Mouse (Mus musculus) embryonic facial prominence, embryonic 11.5 days (tissue): ENCODE data around the gene Fdps. TPM values are rescaled to one million over a fixed set of nuclear protein-coding genes. Genes with fewer than 3 reads are reported as not detected.

Experiments used
- ATAC-seq: fragments of 200-750 bp; cut with Nextera tagmentation; replicated peaks from 2 replicates; pipeline ENCODE4 v1.8.0; 2017; ENCODE audit warnings: low read depth; ENCODE audit not compliant: insufficient number of reproducible peaks, low FRiP score, low TSS enrichment
- DNase-seq: peaks from one replicate; pipeline ENCODE4 v3.0.0-alpha.2; 2015; ENCODE audit warnings: low spot score
- H3K27ac ChIP-seq: fragments of 300-500 bp; sonication (generic); replicated peaks from 2 replicates; pipeline ENCODE4 v1.5.1; 2014; ENCODE audit warnings: mild to moderate bottlenecking, low read depth, low read length, control low read depth
- H3K27me3 ChIP-seq: fragments of 300-500 bp; sonication (generic); 2 replicates; pipeline ENCODE4 v1.6.1; 2014; ENCODE audit warnings: mild to moderate bottlenecking, low read length, moderate library complexity, mixed read lengths; ENCODE audit not compliant: control insufficient read depth, insufficient read depth
- H3K36me3 ChIP-seq: fragments of 300-500 bp; sonication (generic); replicated peaks from 2 replicates; pipeline ENCODE4 v1.6.1; 2014; ENCODE audit warnings: low read depth, mild to moderate bottlenecking, low read length, moderate library complexity, mixed read lengths; ENCODE audit not compliant: control insufficient read depth, insufficient read depth
- H3K4me1 ChIP-seq: fragments of 300-500 bp; sonication (generic); 2 replicates; pipeline ENCODE4 v1.6.1; 2014; ENCODE audit warnings: low read length, mixed read lengths; ENCODE audit not compliant: control insufficient read depth, insufficient read depth
- H3K4me2 ChIP-seq: fragments of 300-500 bp; sonication (generic); 2 replicates; pipeline ENCODE4 v1.6.1; 2014; ENCODE audit warnings: low read depth, mild to moderate bottlenecking, control low read depth, low read length, moderate library complexity
- H3K4me3 ChIP-seq: fragments of 300-500 bp; sonication (generic); 2 replicates; pipeline ENCODE4 v1.5.1; 2014; ENCODE audit warnings: low read depth, low read length, control low read depth
- H3K9ac ChIP-seq: fragments of 300-500 bp; sonication (generic); replicated peaks from 2 replicates; pipeline ENCODE4 v1.6.1; 2014; ENCODE audit warnings: mild to moderate bottlenecking, control low read depth, low read length
- H3K9me3 ChIP-seq: fragments of 300-500 bp; sonication (generic); replicated peaks from 2 replicates; pipeline ENCODE4 v1.6.1; 2016; ENCODE audit warnings: mild to moderate bottlenecking, low read length, inconsistent platforms, mixed read lengths; ENCODE audit not compliant: control insufficient read depth
- WGBS: fragments of 180-500 bp; shearing (Covaris S2); extraction: QIAGEN DNeasy Blood & Tissue Kit; methylation state at CpG from one replicate; pipeline ENCODE4 v1.1.7; 2014; 5-methylcytosine and 5-hydroxymethylcytosine counted together
- polyA plus RNA-seq: library from polyadenylated mRNA; unstranded; fragments of >200 nt; fragmentation: Nextera tagmentation; extraction: Ambion mirVana; gene quantifications from 2 replicates; pipeline ENCODE4 v1.2.1, GENCODE M21; 2014

Fdps gene
- polyA plus RNA-seq = 299 and 334 TPM in 2 replicates

GRCm38 (mm10) chr3:89101812-89102494 lies at the start of gene Fdps:
Gene Fdps (minus strand): TSS chr3:89101959.
- no peaks in the 10 kb centered on the region; the same call in 1 of the 2 replicates for H3K36me3 ChIP-seq
- H3K27ac ChIP-seq = peak within 1 kb of the TSS; percentile 35; the same call in 1 of the 2 replicates
- DNase-seq (peak; percentile 100), ATAC-seq (peak; percentile 97)
- WGBS = 0% methylated on average over 26 of the region's 26 CpGs
- H3K4me1 ChIP-seq = no peaks in the 10 kb centered on the region; the same call in 1 of the 2 replicates
- peak within 1 kb of the TSS; percentile 91 for H3K4me2 ChIP-seq
- peak within 1 kb of the TSS; percentile 84 for H3K4me3 ChIP-seq
- no peaks in the 10 kb centered on the region for H3K27me3 ChIP-seq
- H3K9ac ChIP-seq = peak within 1 kb of the TSS; percentile 70
- H3K9me3 ChIP-seq = no peaks in the 10 kb centered on the region

- H3K36me3 ChIP-seq = no peaks in the 10 kb centered on the region
- peaks cover 10% of the 10 kb centered on the region for H3K27me3 ChIP-seq
- no peak for ATAC-seq
- no peak overlapping the region for H3K4me3 ChIP-seq
- no peaks in the 10 kb centered on the region for H3K9me3 ChIP-seq
- H3K4me2 ChIP-seq = no peak overlapping the region
- no peak overlapping the region for H3K9ac ChIP-seq
- H3K4me1 ChIP-seq = peaks cover 4% of the 10 kb centered on the region
- whole genome bisulfite sequencing = 71% methylated on average over 14 of the region's 14 CpGs
- no peak for DNase-seq
- H3K27ac ChIP-seq = no peak overlapping the region
These were observed 46.8 kb upstream of the Fdps start for GRCm38 (mm10) chr3:89148567-89148966.

- DNase-seq (peak; percentile 29), ATAC-seq (peak; percentile 22; the same call in 1 of the 2 replicates)
- Histone ChIP-seq H3K36me3 (no peaks in the 10 kb centered on the region), H3K9me3 (no peaks in the 10 kb centered on the region), H3K4me1 (peaks cover 4% of the 10 kb centered on the region), H3K4me2 (peak overlapping the region; percentile 57), H3K27ac (no peak overlapping the region), H3K9ac (peak overlapping the region; percentile 18; the same call in 1 of the 2 replicates), H3K4me3 (peak overlapping the region; percentile 15), H3K27me3 (peaks cover 10% of the 10 kb centered on the region)
- 8% methylated on average over 15 of the region's 15 CpGs for WGBS
These were observed 46.2 kb upstream of the Fdps start for GRCm38 (mm10) chr3:89147979-89148311.

DNA sequence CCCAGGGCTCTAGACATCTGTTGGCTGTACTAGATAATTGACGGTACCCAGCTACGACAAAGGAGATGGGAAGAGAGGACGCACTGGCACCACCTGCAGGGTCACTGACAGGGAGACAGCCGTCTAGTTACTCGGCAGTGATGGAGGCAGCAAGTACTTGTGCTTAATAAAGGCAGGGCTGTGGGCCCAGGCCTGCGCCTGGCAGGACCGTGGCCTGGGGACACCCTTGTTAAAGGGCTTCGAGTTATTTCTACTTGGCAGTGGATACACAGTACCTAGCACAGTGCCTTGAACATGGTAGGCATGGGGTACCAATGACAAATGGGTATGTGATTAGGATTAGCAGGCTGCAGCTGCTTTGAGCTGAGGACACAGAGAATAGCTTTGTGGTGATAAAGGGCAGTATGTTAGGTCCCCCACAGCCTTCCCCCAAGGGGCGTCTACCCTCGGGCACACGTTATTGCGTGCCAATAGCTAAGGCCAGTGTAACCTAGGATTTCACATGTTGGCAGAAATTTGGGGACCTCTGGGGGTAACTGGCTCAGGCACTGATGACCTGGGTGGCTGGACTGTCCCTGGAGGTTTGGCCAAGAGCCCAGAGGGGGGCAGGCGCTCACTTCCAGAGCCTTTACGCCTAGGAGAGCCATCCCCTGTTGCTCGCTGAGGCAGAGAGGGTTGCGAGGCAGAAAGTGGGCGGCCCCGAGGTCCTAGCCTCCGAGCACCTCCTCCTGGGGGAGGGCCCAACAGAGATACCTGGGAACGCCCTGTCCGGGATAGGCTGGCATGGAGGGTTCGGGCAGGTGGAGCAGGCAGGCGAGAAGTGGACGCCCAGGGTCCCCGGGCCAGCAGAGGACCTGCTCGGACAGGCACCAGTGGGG lies 45.6 kb upstream of the Fdps start:
- Histone ChIP-seq H3K4me2 (peak overlapping the region; percentile 57), H3K9ac (peak overlapping the region; percentile 18; the same call in 1 of the 2 replicates), H3K4me3 (peak overlapping the region; percentile 15), H3K4me1 (peaks cover 4% of the 10 kb centered on the region), H3K36me3 (no peaks in the 10 kb centered on the region), H3K27me3 (peaks cover 10% of the 10 kb centered on the region), H3K27ac (no peak overlapping the region), H3K9me3 (no peaks in the 10 kb centered on the region)
- peak; percentile 72; the same call in 1 of the 2 replicates for ATAC-seq
- DNase-seq = peak; percentile 37
- 21% methylated on average over 26 of the region's 26 CpGs for WGBS

DNA sequence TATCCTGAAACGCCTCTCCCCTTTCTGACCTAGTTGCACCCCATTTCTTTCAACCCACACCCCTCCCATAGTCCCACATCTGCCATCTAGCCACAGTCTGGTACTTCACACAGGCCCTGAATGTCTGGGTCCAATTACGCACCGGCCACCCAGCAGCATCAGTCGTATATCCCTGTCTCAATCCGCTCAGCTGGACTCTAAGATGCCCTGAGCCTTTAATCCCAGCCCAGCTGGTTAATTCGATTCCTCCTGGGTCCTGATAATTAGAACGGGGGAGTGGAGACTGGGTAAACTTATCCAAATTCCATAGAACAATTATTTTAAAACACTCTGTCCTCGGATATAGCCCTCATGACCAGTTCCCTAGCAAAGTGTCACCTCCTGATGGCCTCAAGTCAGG lies 43.8 kb upstream of the Fdps start:
- Histone ChIP-seq H3K4me1 (peaks cover 4% of the 10 kb centered on the region), H3K27me3 (peaks cover 10% of the 10 kb centered on the region), H3K9ac (no peak overlapping the region), H3K9me3 (no peaks in the 10 kb centered on the region), H3K4me2 (no peak overlapping the region), H3K4me3 (no peak overlapping the region), H3K27ac (no peak overlapping the region), H3K36me3 (no peaks in the 10 kb centered on the region)
- ATAC-seq = no peak
- WGBS = 30% methylated on average over 8 of the region's 8 CpGs
- peak; percentile 47 for DNase-seq

GRCm38 (mm10) chr3:89144821-89145220 lies 43.1 kb upstream of the Fdps start:
- Histone ChIP-seq H3K9ac (no peak overlapping the region), H3K27ac (no peak overlapping the region), H3K27me3 (peaks cover 10% of the 10 kb centered on the region), H3K4me1 (peaks cover 4% of the 10 kb centered on the region), H3K36me3 (no peaks in the 10 kb centered on the region), H3K4me2 (no peak overlapping the region), H3K4me3 (no peak overlapping the region), H3K9me3 (no peaks in the 10 kb centered on the region)
- ATAC-seq (no peak), DNase-seq (no peak)
- WGBS = 85% methylated on average over 10 of the region's 10 CpGs

- H3K9ac ChIP-seq = no peak overlapping the region
- H3K4me3 ChIP-seq = no peak overlapping the region
- no peak; the same call in 1 of the 2 replicates for ATAC-seq
- no peaks in the 10 kb centered on the region for H3K4me1 ChIP-seq
- H3K9me3 ChIP-seq = no peaks in the 10 kb centered on the region
- H3K4me2 ChIP-seq = no peak overlapping the region
- no peak overlapping the region for H3K27ac ChIP-seq
- 41% methylated on average over 9 of the region's 9 CpGs for WGBS
- no peaks in the 10 kb centered on the region for H3K36me3 ChIP-seq
- no peaks in the 10 kb centered on the region for H3K27me3 ChIP-seq
- peak; percentile 46 for DNase-seq
These were observed 34.6 kb upstream of the Fdps start for GRCm38 (mm10) chr3:89136365-89136764.

DNA sequence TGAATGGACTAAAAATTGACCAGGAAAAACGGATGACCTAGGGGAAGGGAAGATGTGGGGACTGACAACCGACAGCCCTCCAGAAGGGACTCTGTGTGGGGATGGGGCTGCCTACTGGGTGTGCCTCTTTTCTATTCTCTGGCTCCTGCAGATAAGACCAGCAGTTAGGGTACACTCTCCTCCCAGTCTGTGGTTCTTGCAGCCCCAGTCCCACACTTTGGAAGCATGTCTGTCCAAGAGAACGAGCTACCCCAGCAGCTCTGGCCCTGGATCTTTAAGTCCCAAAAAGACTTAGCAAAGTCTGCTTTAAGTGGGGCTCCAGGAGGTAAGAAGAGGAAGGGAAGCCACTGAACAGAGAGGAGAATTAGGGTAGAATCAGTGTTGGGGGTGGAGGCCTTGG lies 34.2 kb upstream of the Fdps start, which contains the start of gene Pklr:
Gene Pklr (plus strand): TSS at position 185 of the 400 bp plus-strand sequence.
- Histone ChIP-seq H3K9me3 (no peaks in the 10 kb centered on the region), H3K4me3 (no peak within 1 kb of the TSS), H3K36me3 (no peaks in the 10 kb centered on the region), H3K4me1 (no peaks in the 10 kb centered on the region), H3K4me2 (no peak within 1 kb of the TSS; the same call in 1 of the 2 replicates), H3K27ac (no peak within 1 kb of the TSS), H3K9ac (no peak within 1 kb of the TSS), H3K27me3 (no peaks in the 10 kb centered on the region)
- WGBS = 58% methylated on average over 3 of the region's 3 CpGs
- DNase-seq (no peak), ATAC-seq (no peak)
